Mouse (Mus musculus): Measurements from ENCODE around the gene Ap2a2. TPM values are rescaled to one million over a fixed set of nuclear protein-coding genes. Genes with fewer than 3 reads are reported as not detected.
"Not testable (repeated sequence)": the region's sequence is repeated elsewhere in the genome, so short reads cannot be mapped to it uniquely, and the experiment has no call there.

Gene Ap2a2
- total and polyA plus RNA-seq, 3 experiments, result 34.7 to 67.9 (median 59.5) TPM

- no peaks in the 10 kb centered on the region for H3K4me1 ChIP-seq (ENCODE audit: control insufficient read depth in 1 of 2, insufficient read depth in 2 of 2, low read length in 2 of 2)
Measured at GRCm38 (mm10) chr7:141628018-141628417, 66.0 kb downstream of the Ap2a2 start.

GRCm38 (mm10) chr7:141629241-141629640 lies 67.3 kb downstream of the Ap2a2 start:
- Histone ChIP-seq H3K36me3 (ENCODE audit: control insufficient read depth in 1 of 2, insufficient read depth in 2 of 2, low read length in 2 of 2) (peaks cover 0 to 2% of the 10 kb centered on the region in 2 experiments; a peak in 1 of 4 replicates), H3K9me3 (replicated peaks; ENCODE audit: insufficient read depth, low read length) (no peaks in the 10 kb centered on the region), H3K4me3 (ENCODE audit: control insufficient read depth in 1 of 2, insufficient read depth in 1 of 2, low read depth in 2 of 2, low read length in 2 of 2) (no peak overlapping the region), H3K27ac (ENCODE audit: control insufficient read depth, low read depth, low read length) (no peak overlapping the region), H3K9ac (ENCODE audit: control insufficient read depth, low read depth, low read length, poor library complexity, severe bottlenecking) (no peak overlapping the region), H3K4me1 (ENCODE audit: control insufficient read depth in 1 of 2, insufficient read depth in 2 of 2, low read length in 2 of 2) (no peaks in the 10 kb centered on the region), H3K79me2 (ENCODE audit: control insufficient read depth, insufficient read depth, low read length, poor library complexity) (no peaks in the 10 kb centered on the region), H3K27me3 (ENCODE audit: control insufficient read depth in 1 of 2, insufficient read depth in 2 of 2, low read length in 2 of 2) (no peaks in the 10 kb centered on the region)
- TF ChIP-seq USF1 (IDR thresholded peaks at IDR 0.05; ENCODE audit: low read depth, low read length) (no peak), CHD2 (IDR thresholded peaks at IDR 0.05; ENCODE audit: low read length) (no peak), EP300 (IDR thresholded peaks at IDR 0.05; ENCODE audit: low read depth in 1 of 2, low read length in 2 of 2) (no peak), POLR2A (IDR thresholded peaks at IDR 0.05; ENCODE audit: control insufficient read depth in 1 of 2, insufficient read depth in 1 of 2, low read depth in 1 of 2, low read length in 2 of 2, poor library complexity in 1 of 2) (no peak), MAZ (IDR thresholded peaks at IDR 0.05; ENCODE audit: low read depth, low read length) (no peak)
- no peak for DNase-seq (ENCODE audit: low read depth, low spot score)

More at GRCm38 (mm10) chr7:141628018-141628417, 66.0 kb downstream of the Ap2a2 start:
- H3K27ac ChIP-seq (ENCODE audit: control insufficient read depth, low read depth, low read length), result no peak overlapping the region
- no peaks in the 10 kb centered on the region for H3K9me3 ChIP-seq (replicated peaks; ENCODE audit: insufficient read depth, low read length)
- no peak for TF ChIP-seq ETS1 (IDR thresholded peaks at IDR 0.05; ENCODE audit: low read depth, low read length)
- TF ChIP-seq USF2 (IDR thresholded peaks at IDR 0.05; ENCODE audit: borderline replicate concordance in 1 of 2, insufficient read depth in 1 of 2, low read depth in 1 of 2, low read length in 2 of 2), result no peak
- TF ChIP-seq HCFC1 (IDR thresholded peaks at IDR 0.05; ENCODE audit: low read depth, low read length), result no peak
- TF ChIP-seq CTCF (IDR thresholded peaks at IDR 0.05 in 2 of 3, conservative IDR thresholded peaks at IDR 0.05 in 1 of 3; ENCODE audit: control insufficient read depth in 1 of 3, insufficient read depth in 1 of 3, low read depth in 2 of 3, low read length in 3 of 3, poor library complexity in 1 of 3, severe bottlenecking in 1 of 3), result no peak
- no peak for TF ChIP-seq MAFK (IDR thresholded peaks at IDR 0.05; ENCODE audit: borderline replicate concordance, low read depth, low read length)
- no peak for TF ChIP-seq ZNF384 (IDR thresholded peaks at IDR 0.05; ENCODE audit: low read depth, low read length)
- no peak for TF ChIP-seq GABPA (IDR thresholded peaks at IDR 0.05; ENCODE audit: low read depth, low read length)
- no peak for TF ChIP-seq MYC (IDR thresholded peaks at IDR 0.05; ENCODE audit: low read depth, low read length)
- TF ChIP-seq SIN3A (IDR thresholded peaks at IDR 0.05; ENCODE audit: low read length), result no peak
- no peak for TF ChIP-seq MYB (IDR thresholded peaks at IDR 0.05; ENCODE audit: low read depth, low read length)
- no peak for TF ChIP-seq NELFE (IDR thresholded peaks at IDR 0.05; ENCODE audit: low read depth, low read length)
- TF ChIP-seq KAT2A (conservative IDR thresholded peaks at IDR 0.05; ENCODE audit: low read depth, low read length), result no peak
- no peak for TF ChIP-seq SMC3 (IDR thresholded peaks at IDR 0.05; ENCODE audit: low read depth, low read length)
- TF ChIP-seq RAD21 (IDR thresholded peaks at IDR 0.05; ENCODE audit: low read depth, low read length), result no peak
- no peak for TF ChIP-seq RCOR1 (IDR thresholded peaks at IDR 0.05; ENCODE audit: low read depth, low read length)
- no peak for TF ChIP-seq EP300 (IDR thresholded peaks at IDR 0.05; ENCODE audit: low read depth in 1 of 2, low read length in 2 of 2)
- no peak for TF ChIP-seq POLR2AphosphoS2 (IDR thresholded peaks at IDR 0.05; ENCODE audit: low read length)
- no peaks in the 10 kb centered on the region for H3K27me3 ChIP-seq (ENCODE audit: control insufficient read depth in 1 of 2, insufficient read depth in 2 of 2, low read length in 2 of 2)
- no peaks in the 10 kb centered on the region for H3K79me2 ChIP-seq (ENCODE audit: control insufficient read depth, insufficient read depth, low read length, poor library complexity)
- no peak overlapping the region for H3K9ac ChIP-seq (ENCODE audit: control insufficient read depth, low read depth, low read length, poor library complexity, severe bottlenecking)
- no peak for DNase-seq (ENCODE audit: low read depth, low spot score)
- H3K36me3 ChIP-seq (ENCODE audit: control insufficient read depth in 1 of 2, insufficient read depth in 2 of 2, low read length in 2 of 2), result peaks cover 0 to 2% of the 10 kb centered on the region in 2 experiments; a peak in 1 of 4 replicates
- H3K4me3 ChIP-seq (ENCODE audit: control insufficient read depth in 1 of 2, insufficient read depth in 1 of 2, low read depth in 2 of 2, low read length in 2 of 2), result no peak overlapping the region

GRCm38 (mm10) chr7:141638077-141638476 lies 76.1 kb downstream of the Ap2a2 start:
- H3K27ac ChIP-seq (ENCODE audit: control insufficient read depth, low read depth, low read length); H3K27me3 ChIP-seq (ENCODE audit: control insufficient read depth in 1 of 2, insufficient read depth in 2 of 2, low read length in 2 of 2); H3K9ac ChIP-seq (ENCODE audit: control insufficient read depth, low read depth, low read length, poor library complexity, severe bottlenecking); DNase-seq (ENCODE audit: low read depth, low spot score); H3K9me3 ChIP-seq (replicated peaks; ENCODE audit: insufficient read depth, low read length); H3K4me1 ChIP-seq (ENCODE audit: control insufficient read depth in 1 of 2, insufficient read depth in 2 of 2, low read length in 2 of 2); H3K79me2 ChIP-seq (ENCODE audit: control insufficient read depth, insufficient read depth, low read length, poor library complexity); H3K36me3 ChIP-seq (ENCODE audit: control insufficient read depth in 1 of 2, insufficient read depth in 2 of 2, low read length in 2 of 2); H3K4me3 ChIP-seq (ENCODE audit: control insufficient read depth in 1 of 2, insufficient read depth in 1 of 2, low read depth in 2 of 2, low read length in 2 of 2): not testable (repeated sequence)

GRCm38 (mm10) chr7:141638513-141639334 lies 76.8 kb downstream of the Ap2a2 start:
- H3K4me1 ChIP-seq (ENCODE audit: control insufficient read depth in 1 of 2, insufficient read depth in 2 of 2, low read length in 2 of 2); H3K36me3 ChIP-seq (ENCODE audit: control insufficient read depth in 1 of 2, insufficient read depth in 2 of 2, low read length in 2 of 2); H3K9me3 ChIP-seq (replicated peaks; ENCODE audit: insufficient read depth, low read length); H3K9ac ChIP-seq (ENCODE audit: control insufficient read depth, low read depth, low read length, poor library complexity, severe bottlenecking); H3K4me3 ChIP-seq (ENCODE audit: control insufficient read depth in 1 of 2, insufficient read depth in 1 of 2, low read depth in 2 of 2, low read length in 2 of 2); H3K27ac ChIP-seq (ENCODE audit: control insufficient read depth, low read depth, low read length); H3K27me3 ChIP-seq (ENCODE audit: control insufficient read depth in 1 of 2, insufficient read depth in 2 of 2, low read length in 2 of 2); H3K79me2 ChIP-seq (ENCODE audit: control insufficient read depth, insufficient read depth, low read length, poor library complexity): not testable (repeated sequence)
- DNase-seq (ENCODE audit: low read depth, low spot score), result peak; percentile 16
